Mouse (Mus musculus): ENCODE data around the gene Glipr1l2.
"Not testable (repeated sequence)": the region's sequence is repeated elsewhere in the genome, so short reads cannot be mapped to it uniquely, and the experiment has no call there.

DNA sequence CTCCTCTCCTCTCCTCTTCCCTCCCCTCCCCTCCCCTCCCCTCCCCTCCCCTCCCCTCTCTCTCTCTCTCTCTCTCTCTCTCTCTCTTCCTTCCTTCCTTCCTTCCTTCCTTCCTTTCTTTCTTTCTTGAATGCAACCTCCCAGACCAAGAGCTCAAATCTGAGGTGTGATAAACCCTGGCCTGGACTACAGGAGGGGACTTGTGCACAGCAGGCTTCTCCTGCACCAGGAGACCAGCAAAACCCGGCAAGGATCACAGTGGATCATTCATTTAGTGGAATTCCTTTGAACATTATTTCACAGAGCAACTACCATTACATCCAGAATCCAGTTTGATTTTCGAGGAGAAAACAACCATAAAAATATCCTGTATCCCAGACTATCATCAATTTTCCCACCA, 31.2 kb upstream of the Glipr1l2 start:
- TF ChIP-seq POLR2A (IDR thresholded peaks at IDR 0.05; ENCODE audit: borderline replicate concordance, insufficient read depth, low read length); CTCF (IDR thresholded peaks at IDR 0.05; ENCODE audit: borderline replicate concordance, insufficient read depth, low read depth, low read length): not testable (repeated sequence)

Data from cerebellum, adult 2 months (tissue).